Mouse (Mus musculus): ENCODE measurements around the gene Stra6. TPM values are rescaled to one million over a fixed set of nuclear protein-coding genes. Genes with fewer than 3 reads are reported as not detected.
A peak's percentile ranks its signal among the peaks of the same experiment; 100 is the strongest.

Stra6 gene
- total RNA-seq, 2 experiments from 2014 or later: 17.1 to 17.7 TPM

- no peak for DNase-seq (ENCODE audit: low spot score in 2 of 2)
- no peak for TF ChIP-seq CTCF (conservative IDR thresholded peaks at IDR 0.05)
- H3K27ac ChIP-seq: peak overlapping the region; percentile 97
- no peak overlapping the region for H3K4me3 ChIP-seq
Observed at GRCm38 (mm10) chr9:58177165-58177564, 113.6 kb downstream of the Stra6 start.

- TF ChIP-seq CTCF (conservative IDR thresholded peaks at IDR 0.05): no peak
- H3K4me3 ChIP-seq: no peak overlapping the region
- DNase-seq (ENCODE audit: low spot score in 2 of 2): no peak
- no peak overlapping the region for H3K27ac ChIP-seq
Observed at GRCm38 (mm10) chr9:58179390-58179789, 115.8 kb downstream of the Stra6 start.

- Histone ChIP-seq H3K4me3 (no peak overlapping the region), H3K27ac (peak overlapping the region; percentile 36; the same call in 1 of the 2 replicates)
- no peak for TF ChIP-seq CTCF (conservative IDR thresholded peaks at IDR 0.05)
- no peak for DNase-seq (ENCODE audit: low spot score in 2 of 2)
Observed at GRCm38 (mm10) chr9:58184456-58184855, 120.9 kb downstream of the Stra6 start.

GRCm38 (mm10) chr9:58194222-58194621, 130.6 kb downstream of the Stra6 start:
- Histone ChIP-seq H3K4me3 (no peak overlapping the region), H3K27ac (no peak overlapping the region)
- TF ChIP-seq CTCF (conservative IDR thresholded peaks at IDR 0.05): no peak
- no peak for DNase-seq (ENCODE audit: low spot score in 2 of 2)

- no peak for DNase-seq (ENCODE audit: low spot score in 2 of 2)
- H3K4me3 ChIP-seq: peak overlapping the region; percentile 65
- H3K27ac ChIP-seq: peak overlapping the region; percentile 95
- TF ChIP-seq CTCF (conservative IDR thresholded peaks at IDR 0.05): no peak
Observed at GRCm38 (mm10) chr9:58195671-58196070, 132.1 kb downstream of the Stra6 start.

- DNase-seq (ENCODE audit: low spot score in 2 of 2): no peak
- TF ChIP-seq CTCF (conservative IDR thresholded peaks at IDR 0.05): no peak
- H3K4me3 ChIP-seq: peak overlapping the region; percentile 65
- peak overlapping the region; percentile 95 for H3K27ac ChIP-seq
Observed at GRCm38 (mm10) chr9:58196141-58196540, 132.6 kb downstream of the Stra6 start.

GRCm38 (mm10) chr9:58196610-58197567, 133.3 kb downstream of the Stra6 start:
- Histone ChIP-seq H3K27ac (peak overlapping the region; percentile 95), H3K4me3 (peak overlapping the region; percentile 65)
- DNase-seq (ENCODE audit: low spot score in 2 of 2): no peak
- no peak for TF ChIP-seq CTCF (conservative IDR thresholded peaks at IDR 0.05)

- peak; percentile 31 to 63 for DNase-seq (ENCODE audit: low spot score in 2 of 2)
- peak; percentile 72 for TF ChIP-seq CTCF (conservative IDR thresholded peaks at IDR 0.05)
- H3K27ac ChIP-seq: peak overlapping the region; percentile 95
Observed at GRCm38 (mm10) chr9:58197781-58198701, 134.5 kb downstream of the Stra6 start.

GRCm38 (mm10) chr9:58198801-58199371, 135.3 kb downstream of the Stra6 start:
- DNase-seq (ENCODE audit: low spot score in 2 of 2): peak; percentile 24 to 40
- Histone ChIP-seq H3K27ac (peak overlapping the region; percentile 95), H3K4me3 (peak overlapping the region; percentile 65)
- peak; percentile 31; the same call in 1 of the 2 replicates for TF ChIP-seq CTCF (conservative IDR thresholded peaks at IDR 0.05)

More at GRCm38 (mm10) chr9:58197781-58198701, 134.5 kb downstream of the Stra6 start:
- H3K4me3 ChIP-seq: peak overlapping the region; percentile 65

GRCm38 (mm10) chr9:58199381-58200269, 136.0 kb downstream of the Stra6 start:
- Histone ChIP-seq H3K27ac (peak overlapping the region; percentile 95), H3K4me3 (peak overlapping the region; percentile 65)
- TF ChIP-seq CTCF (conservative IDR thresholded peaks at IDR 0.05): no peak
- no peak for DNase-seq (ENCODE audit: low spot score in 2 of 2)

- DNase-seq (ENCODE audit: low spot score in 2 of 2): peak in 1 of 2 experiments; percentile 29
- peak overlapping the region; percentile 65 for H3K4me3 ChIP-seq
- peak overlapping the region; percentile 95 for H3K27ac ChIP-seq
- TF ChIP-seq CTCF (conservative IDR thresholded peaks at IDR 0.05): no peak
Observed at GRCm38 (mm10) chr9:58200270-58201090, 136.9 kb downstream of the Stra6 start.

Data from layer of hippocampus, adult 2 months (tissue).